Mouse (Mus musculus): Measurements from ENCODE around the gene Ulk4.

DNA sequence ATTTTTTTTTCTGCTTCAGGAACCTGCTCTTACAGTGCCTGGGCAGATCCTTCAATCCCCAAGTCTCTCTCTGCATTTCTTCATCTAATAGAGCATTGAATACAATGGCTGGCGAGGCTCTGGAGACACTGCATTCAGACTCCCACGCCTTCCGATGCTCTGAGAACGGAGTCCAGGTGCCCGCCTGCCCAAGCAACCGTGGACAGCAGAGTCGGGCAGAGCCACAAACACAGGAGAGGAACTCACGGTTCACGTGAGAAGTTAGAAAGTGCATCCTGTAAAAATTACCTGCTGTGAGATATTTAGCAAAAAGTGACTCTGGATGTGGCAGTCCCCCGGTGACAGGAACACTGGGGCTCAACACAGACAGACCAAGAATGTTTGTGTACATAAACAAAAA is 59.3 kb downstream of the Ulk4 start:
- no peak for TF ChIP-seq CTCF (IDR thresholded peaks at IDR 0.05; ENCODE audit: borderline replicate concordance, insufficient read depth, low read length)
- TF ChIP-seq POLR2A (IDR thresholded peaks at IDR 0.05; ENCODE audit: low read depth, low read length), result no peak
